Mouse (Mus musculus) liver, embryonic 13.5 days (tissue): ENCODE data around the gene Flcn. TPM values are rescaled to one million over a fixed set of nuclear protein-coding genes. Genes with fewer than 3 reads are reported as not detected.
"Not testable (repeated sequence)": the region's sequence is repeated elsewhere in the genome, so short reads cannot be mapped to it uniquely, and the experiment has no call there.

Experiments
- ATAC-seq: fragments of 200-750 bp; cut with Nextera tagmentation; 2 replicates; pipeline ENCODE4 v1.8.0; 2017; ENCODE audit warnings: low read depth, mild to moderate bottlenecking, moderate number of reproducible peaks, moderate library complexity
- DNase-seq: peaks from one replicate; pipeline ENCODE4 v3.0.0; 2022
- H3K27ac ChIP-seq: fragments of 300-500 bp; sonication (generic); 2 replicates; pipeline ENCODE4 v1.5.1; 2015; ENCODE audit warnings: moderate library complexity, mild to moderate bottlenecking, inconsistent platforms
- H3K27me3 ChIP-seq: fragments of 300-500 bp; sonication (generic); 2 replicates; pipeline ENCODE4 v1.6.1; 2015; ENCODE audit warnings: mild to moderate bottlenecking, inconsistent platforms
- H3K36me3 ChIP-seq: fragments of 300-500 bp; sonication (generic); 2 replicates; pipeline ENCODE4 v1.6.1; 2015; ENCODE audit warnings: mild to moderate bottlenecking, inconsistent platforms
- H3K4me1 ChIP-seq: fragments of 300-500 bp; sonication (generic); replicated peaks from 2 replicates; pipeline ENCODE4 v1.6.1; 2015; ENCODE audit warnings: inconsistent platforms
- H3K4me2 ChIP-seq: fragments of 300-500 bp; sonication (generic); 2 replicates; pipeline ENCODE4 v1.6.1; 2015; ENCODE audit warnings: inconsistent platforms, mild to moderate bottlenecking, moderate library complexity
- H3K4me3 ChIP-seq: fragments of 300-500 bp; sonication (generic); replicated peaks from 2 replicates; pipeline ENCODE4 v1.5.1; 2015; ENCODE audit warnings: mild to moderate bottlenecking, inconsistent platforms
- H3K9ac ChIP-seq: fragments of 300-500 bp; sonication (generic); 2 replicates; pipeline ENCODE4 v1.6.1; 2015; ENCODE audit warnings: mild to moderate bottlenecking, inconsistent platforms
- H3K9me3 ChIP-seq: fragments of 300-500 bp; sonication (generic); replicated peaks from 2 replicates; pipeline ENCODE4 v1.6.1; 2016; ENCODE audit warnings: inconsistent platforms
- WGBS: fragments of 180-500 bp; shearing (Covaris S2); methylation state at CpG from one replicate; pipeline ENCODE4 v1.1.7; 2015; ENCODE audit not compliant: insufficient replicate concordance; 5-methylcytosine and 5-hydroxymethylcytosine counted together
- polyA plus RNA-seq: library from polyadenylated mRNA; unstranded; fragments of >200 nt; fragmentation: Nextera tagmentation; extraction: Ambion mirVana; gene quantifications from 2 replicates; pipeline ENCODE4 v1.2.1, GENCODE M21; 2015

Flcn gene
- 14.0 and 15.6 TPM in 2 replicates for polyA plus RNA-seq

- under 1% methylated on average over 52 of the region's 52 CpGs for WGBS
- H3K9me3 ChIP-seq: no peaks in the 10 kb centered on the region
- peak within 1 kb of the TSS; percentile 88 for H3K9ac ChIP-seq
- peak within 1 kb of the TSS; percentile 90 for H3K4me2 ChIP-seq
- peaks cover 28% of the 10 kb centered on the region for H3K36me3 ChIP-seq
- DNase-seq: peak; percentile 84
- peak within 1 kb of the TSS; percentile 89 for H3K27ac ChIP-seq
- H3K4me3 ChIP-seq: peak within 1 kb of the TSS; percentile 81
- ATAC-seq: peak; percentile 91
- H3K27me3 ChIP-seq: no peaks in the 10 kb centered on the region
- H3K4me1 ChIP-seq: peaks cover 38% of the 10 kb centered on the region
Measured at GRCm38 (mm10) chr11:59809670-59810474, at the start of gene Flcn. TSS of gene Flcn (minus strand) at chr11:59810016.

- DNase-seq: no peak
- no peak overlapping the region for H3K9ac ChIP-seq
- H3K4me3 ChIP-seq: no peak overlapping the region
- H3K9me3 ChIP-seq: no peaks in the 10 kb centered on the region
- no peak for ATAC-seq
- peaks cover 4% of the 10 kb centered on the region; the same call in 1 of the 2 replicates for H3K36me3 ChIP-seq
- 60% methylated on average over 3 of the region's 3 CpGs for WGBS
- no peak overlapping the region for H3K4me2 ChIP-seq
- peaks cover 32% of the 10 kb centered on the region for H3K4me1 ChIP-seq
- 0 out of 2 replicates have a peak overlapping the region, but pooled peaks have one; percentile 13 for H3K27ac ChIP-seq
- H3K27me3 ChIP-seq: no peaks in the 10 kb centered on the region
Measured at GRCm38 (mm10) chr11:59852865-59853264, 43.0 kb upstream of the Flcn start.

GRCm38 (mm10) chr11:59847891-59848884, 38.4 kb upstream of the Flcn start:
- ATAC-seq (peak; percentile 83), DNase-seq (peak; percentile 68)
- Histone ChIP-seq H3K27me3 (no peaks in the 10 kb centered on the region), H3K9me3 (no peaks in the 10 kb centered on the region), H3K4me3 (peak overlapping the region; percentile 76), H3K36me3 (peaks cover 9% of the 10 kb centered on the region; the same call in 1 of the 2 replicates), H3K4me1 (peaks cover 44% of the 10 kb centered on the region), H3K27ac (peak overlapping the region; percentile 72), H3K4me2 (peak overlapping the region; percentile 87), H3K9ac (peak overlapping the region; percentile 80)
- WGBS: under 1% methylated on average over 69 of the region's 69 CpGs

- Histone ChIP-seq H3K27ac (no peak overlapping the region), H3K9me3 (no peaks in the 10 kb centered on the region), H3K4me1 (peaks cover 36% of the 10 kb centered on the region), H3K9ac (no peak overlapping the region), H3K4me3 (peak overlapping the region; percentile 76), H3K4me2 (peak overlapping the region; percentile 87), H3K36me3 (peaks cover 11% of the 10 kb centered on the region; the same call in 1 of the 2 replicates), H3K27me3 (no peaks in the 10 kb centered on the region)
- WGBS: 10% methylated on average over 2 of the region's 2 CpGs
- DNase-seq (peak; percentile 53), ATAC-seq (peak; percentile 46; the same call in 1 of the 2 replicates)
Measured at GRCm38 (mm10) chr11:59847131-59847530, 37.3 kb upstream of the Flcn start.

- WGBS: 83% methylated on average over 11 of the region's 11 CpGs
- no peak overlapping the region for H3K27ac ChIP-seq
- no peak overlapping the region for H3K4me3 ChIP-seq
- no peak overlapping the region for H3K9ac ChIP-seq
- H3K36me3 ChIP-seq: peaks cover 11% of the 10 kb centered on the region; the same call in 1 of the 2 replicates
- no peak overlapping the region for H3K4me2 ChIP-seq
- ATAC-seq (no peak), DNase-seq (no peak)
- H3K9me3 ChIP-seq: no peaks in the 10 kb centered on the region
- H3K4me1 ChIP-seq: peaks cover 35% of the 10 kb centered on the region
- H3K27me3 ChIP-seq: no peaks in the 10 kb centered on the region
Measured at GRCm38 (mm10) chr11:59846311-59846710, 36.5 kb upstream of the Flcn start.

GRCm38 (mm10) chr11:59839459-59840126, 29.8 kb upstream of the Flcn start, which contains the start of gene Cops3:
TSS of gene Cops3 (minus strand) at chr11:59839838.
- peak; percentile 90 for ATAC-seq
- under 1% methylated on average over 43 of the region's 43 CpGs for WGBS
- DNase-seq: peak; percentile 92

GRCm38 (mm10) chr11:59839008-59839458, 29.2 kb upstream of the Flcn start, which contains the start of gene Nt5m:
TSS of gene Nt5m (plus strand) at chr11:59839447.
- under 1% methylated on average over 24 of the region's 24 CpGs for WGBS
- H3K4me3 ChIP-seq: peak within 1 kb of the TSS; percentile 96
- DNase-seq: peak; percentile 93
- peak within 1 kb of the TSS; percentile 96 for H3K27ac ChIP-seq
- H3K27me3 ChIP-seq: no peaks in the 10 kb centered on the region
- H3K4me1 ChIP-seq: peaks cover 36% of the 10 kb centered on the region
- ATAC-seq: peak; percentile 94
- peak within 1 kb of the TSS; percentile 94 for H3K9ac ChIP-seq
- peaks cover 35% of the 10 kb centered on the region for H3K36me3 ChIP-seq
- H3K4me2 ChIP-seq: peak within 1 kb of the TSS; percentile 79
- H3K9me3 ChIP-seq: no peaks in the 10 kb centered on the region

More at GRCm38 (mm10) chr11:59839459-59840126, 29.8 kb upstream of the Flcn start, which contains the start of gene Cops3:
- Histone ChIP-seq H3K9ac (peak within 1 kb of the TSS; percentile 94), H3K27ac (peak within 1 kb of the TSS; percentile 96), H3K4me1 (peaks cover 36% of the 10 kb centered on the region), H3K4me2 (peak within 1 kb of the TSS; percentile 79), H3K27me3 (no peaks in the 10 kb centered on the region), H3K36me3 (peaks cover 30% of the 10 kb centered on the region), H3K9me3 (no peaks in the 10 kb centered on the region), H3K4me3 (peak within 1 kb of the TSS; percentile 96)

GRCm38 (mm10) chr11:59838426-59838825, 28.6 kb upstream of the Flcn start:
- Histone ChIP-seq H3K4me1 (peaks cover 36% of the 10 kb centered on the region), H3K27me3 (no peaks in the 10 kb centered on the region), H3K9ac (peak overlapping the region; percentile 94), H3K36me3 (peaks cover 41% of the 10 kb centered on the region), H3K27ac (0 out of 2 replicates have a peak overlapping the region, but pooled peaks have one; percentile 77), H3K4me3 (peak overlapping the region; percentile 96), H3K9me3 (no peaks in the 10 kb centered on the region), H3K4me2 (peak overlapping the region; percentile 79)
- WGBS: 55% methylated on average over 4 of the region's 4 CpGs
- no peak for DNase-seq
- no peak for ATAC-seq

GRCm38 (mm10) chr11:59837789-59838188, 28.0 kb upstream of the Flcn start:
- Histone ChIP-seq H3K36me3 (peaks cover 45% of the 10 kb centered on the region), H3K4me3 (peak overlapping the region; percentile 96), H3K9ac (peak overlapping the region; percentile 94), H3K4me2 (peak overlapping the region; percentile 79), H3K4me1 (peaks cover 36% of the 10 kb centered on the region)
- not testable (repeated sequence) for H3K9me3 ChIP-seq, H3K27ac ChIP-seq, DNase-seq, H3K27me3 ChIP-seq, ATAC-seq
- no CpG with 5 or more reads among the region's 1 CpGs for WGBS

- Histone ChIP-seq H3K4me2 (no peak overlapping the region), H3K4me1 (no peaks in the 10 kb centered on the region), H3K27me3 (no peaks in the 10 kb centered on the region), H3K36me3 (peaks cover 99% of the 10 kb centered on the region), H3K27ac (no peak overlapping the region), H3K9me3 (no peaks in the 10 kb centered on the region), H3K4me3 (no peak overlapping the region), H3K9ac (no peak overlapping the region)
- no peak for ATAC-seq
- DNase-seq: no peak
- WGBS: 79% methylated on average over 3 of the region's 3 CpGs
Measured at GRCm38 (mm10) chr11:59821625-59822024, 11.8 kb upstream of the Flcn start.
